Mouse (Mus musculus) lung, postnatal 4 days (tissue): ENCODE data around the gene Zfp467.

ENCODE experiments used
- DNase-seq, 2 experiments: peaks; one replicate each; pipeline ENCODE4 v3.0.0; 2021

Zfp467 gene

GRCm38 (mm10) chr6:48409726-48410343 is 35.8 kb downstream of the Zfp467 start:
- DNase-seq = no peak

GRCm38 (mm10) chr6:48404071-48404470 is 41.6 kb downstream of the Zfp467 start:
- DNase-seq = no peak

- DNase-seq = no peak
Measured at GRCm38 (mm10) chr6:48399906-48400305, 45.7 kb downstream of the Zfp467 start.

- DNase-seq = peak in 1 of 2 experiments; percentile 28
Measured at GRCm38 (mm10) chr6:48397336-48397735, 48.3 kb downstream of the Zfp467 start.

- DNase-seq = no peak
Measured at GRCm38 (mm10) chr6:48396686-48397085, 48.9 kb downstream of the Zfp467 start.

- no peak for DNase-seq
Measured at GRCm38 (mm10) chr6:48396008-48396595, 49.5 kb downstream of the Zfp467 start.

- peak; percentile 85 to 86 for DNase-seq
Measured at GRCm38 (mm10) chr6:48395105-48396007, 50.3 kb downstream of the Zfp467 start, which contains the start of gene Krba1. TSS of gene Krba1 (plus strand) at chr6:48395586.

GRCm38 (mm10) chr6:48393811-48394210 is 51.8 kb downstream of the Zfp467 start:
- no peak for DNase-seq

GRCm38 (mm10) chr6:48388221-48388620 is 57.4 kb downstream of the Zfp467 start:
- DNase-seq = no peak
